Mouse (Mus musculus): Measurements from ENCODE around the gene Tmem144.
"Not testable (repeated sequence)": the region's sequence is repeated elsewhere in the genome, so short reads cannot be mapped to it uniquely, and the experiment has no call there.

- TF ChIP-seq CTCF (IDR thresholded peaks at IDR 0.05; ENCODE audit: low read depth, low read length); POLR2A (IDR thresholded peaks at IDR 0.05; ENCODE audit: borderline replicate concordance, low read depth, low read length): not testable (repeated sequence)
These were observed 51.8 kb downstream of the Tmem144 start for GRCm38 (mm10) chr3:79800761-79801160.
